Mouse (Mus musculus) liver, embryonic 14.5 days (tissue): ENCODE data around the gene Mthfd1l.

Experiments used
- CTCF ChIP-seq: IDR thresholded peaks from 2 replicates; pipeline ENCODE4 v1.5.1; 2016; ENCODE audit warnings: antibody characterized with exemption, low read depth, control low read depth
- EP300 ChIP-seq: IDR thresholded peaks from 2 replicates; pipeline ENCODE4 v1.6.1; 2016; ENCODE audit warnings: antibody characterized with exemption, low read depth

DNA sequence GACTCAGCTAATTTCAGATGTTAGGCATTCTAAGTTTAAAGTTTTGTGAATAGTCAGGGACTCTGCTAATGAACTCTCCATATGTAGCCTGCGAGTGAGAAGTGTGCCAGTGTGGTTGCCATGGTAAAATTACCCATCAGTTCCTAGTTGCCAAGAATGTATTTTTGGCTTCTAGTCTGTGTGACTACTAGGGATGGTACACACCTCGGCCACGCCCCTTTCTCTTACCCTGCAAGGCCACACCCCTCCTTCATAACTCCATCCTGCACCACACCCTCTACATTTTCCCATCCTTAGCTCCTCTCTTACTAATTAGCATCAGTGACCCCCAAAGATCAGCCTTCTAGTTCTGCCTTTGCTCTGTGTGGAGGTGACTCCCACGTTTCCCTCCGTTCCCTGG, 29.8 kb downstream of the Mthfd1l start:
- no peak for TF ChIP-seq CTCF
- no peak for TF ChIP-seq EP300
